Mouse (Mus musculus) liver, embryonic 14.5 days (tissue): ENCODE results near the gene Wasf2.

Experiments
- CTCF ChIP-seq: IDR thresholded peaks from 2 replicates; pipeline ENCODE4 v1.5.1; 2016; ENCODE audit warnings: antibody characterized with exemption, low read depth, control low read depth
- EP300 ChIP-seq: IDR thresholded peaks from 2 replicates; pipeline ENCODE4 v1.6.1; 2016; ENCODE audit warnings: antibody characterized with exemption, low read depth

GRCm38 (mm10) chr4:133093481-133094033, 36.7 kb upstream of the Wasf2 start:
- TF ChIP-seq CTCF = no peak
- TF ChIP-seq EP300 = no peak
